Mouse (Mus musculus) MEL (cell line): ENCODE measurements at regions not wholly inside any gene's neighbourhood (a gene's known extent, or its start where the extent isn't known, plus 50 kb on each side); places are given as distances from the start of the nearest gene placed in this dataset.

Experiments
- DNase-seq: peaks from one replicate; pipeline ENCODE4 v3.0.0; 2011; ENCODE audit warnings: low read depth, low spot score
- H3K27ac ChIP-seq: 2 replicates; pipeline ENCODE4 v1.5.1; 2012; ENCODE audit warnings: low read depth, mild to moderate bottlenecking, control low read depth, low read length, moderate library complexity; ENCODE audit not compliant: control insufficient read depth
- H3K27me3 ChIP-seq, 2 experiments: fragments of 150-350 bp in 1 of 2; sonication (generic) in 1 of 2; 2 replicates each; pipeline ENCODE4 v1.6.1; 2012; ENCODE audit warnings: low read length in 2 of 2, mild to moderate bottlenecking in 2 of 2, improper control_type of control experiment in 1 of 2, moderate library complexity in 1 of 2; ENCODE audit not compliant: insufficient read depth in 2 of 2, control insufficient read depth in 1 of 2
- H3K36me3 ChIP-seq, 2 experiments: 2 replicates each; pipeline ENCODE4 v1.6.1; 2012 to 2014; ENCODE audit warnings: low read length in 2 of 2, improper control_type of control experiment in 1 of 2, inconsistent platforms in 1 of 2, mild to moderate bottlenecking in 1 of 2; ENCODE audit not compliant: insufficient read depth in 2 of 2, control insufficient read depth in 1 of 2
- H3K4me1 ChIP-seq, 2 experiments: fragments of 150-350 bp in 1 of 2; sonication (generic) in 1 of 2; 2 replicates each; pipeline ENCODE4 v1.6.1; 2012; ENCODE audit warnings: low read length in 2 of 2, improper control_type of control experiment in 1 of 2, mild to moderate bottlenecking in 1 of 2; ENCODE audit not compliant: insufficient read depth in 2 of 2, control insufficient read depth in 1 of 2
- H3K4me3 ChIP-seq, 2 experiments: fragments of 150-350 bp in 1 of 2; sonication (generic) in 1 of 2; 2 replicates each; pipeline ENCODE4 v1.5.1; 2012; ENCODE audit warnings: low read depth in 2 of 2, low read length in 2 of 2, mild to moderate bottlenecking in 2 of 2, moderate library complexity in 2 of 2, control low read depth in 1 of 2, improper control_type of control experiment in 1 of 2; ENCODE audit not compliant: control insufficient read depth in 1 of 2, insufficient read depth in 1 of 2
- H3K79me2 ChIP-seq: 2 replicates; pipeline ENCODE4 v1.6.1; 2012; ENCODE audit warnings: mild to moderate bottlenecking, low read length, moderate library complexity; ENCODE audit not compliant: control insufficient read depth, poor library complexity, insufficient read depth
- H3K9ac ChIP-seq: 2 replicates; pipeline ENCODE4 v1.6.1; 2012; ENCODE audit warnings: low read depth, mild to moderate bottlenecking, control low read depth, low read length, moderate library complexity; ENCODE audit not compliant: control insufficient read depth, poor library complexity, severe bottlenecking
- H3K9me3 ChIP-seq: fragments of 150-350 bp; sonication (generic); replicated peaks from 2 replicates; pipeline ENCODE4 v1.6.1; 2012; ENCODE audit warnings: mild to moderate bottlenecking, low read length, improper control_type of control experiment, moderate library complexity; ENCODE audit not compliant: insufficient read depth
- BHLHE40 ChIP-seq: IDR thresholded peaks from 2 replicates; pipeline ENCODE4 v1.6.1; 2012; ENCODE audit warnings: low read depth, mild to moderate bottlenecking, inconsistent platforms, low read length, improper control_type of control experiment, borderline replicate concordance
- ELF1 ChIP-seq: IDR thresholded peaks from 2 replicates; pipeline ENCODE4 v1.6.1; 2014; ENCODE audit warnings: low read depth, mild to moderate bottlenecking, inconsistent platforms, low read length, improper control_type of control experiment, moderate library complexity
- EP300 ChIP-seq, 2 experiments: IDR thresholded peaks; 2 replicates each; pipeline ENCODE4 v1.6.1; 2011; ENCODE audit warnings: improper control_type of control experiment in 2 of 2, low read length in 2 of 2, low read depth in 1 of 2, mild to moderate bottlenecking in 1 of 2
- ETS1 ChIP-seq: IDR thresholded peaks from 2 replicates; pipeline ENCODE4 v1.6.1; 2012; ENCODE audit warnings: low read depth, mild to moderate bottlenecking, inconsistent platforms, low read length, improper control_type of control experiment, moderate library complexity
- JUND ChIP-seq: IDR thresholded peaks from 2 replicates; pipeline ENCODE4 v1.6.1; 2011; ENCODE audit warnings: low read depth, mild to moderate bottlenecking, improper control_type of control experiment, low read length
- MAX ChIP-seq: IDR thresholded peaks from 2 replicates; pipeline ENCODE4 v1.6.1; 2011; ENCODE audit warnings: low read length, improper control_type of control experiment
- MAZ ChIP-seq: IDR thresholded peaks from 2 replicates; pipeline ENCODE4 v1.6.1; 2012; ENCODE audit warnings: low read depth, mild to moderate bottlenecking, inconsistent platforms, low read length, improper control_type of control experiment
- MEF2A ChIP-seq: IDR thresholded peaks from 2 replicates; pipeline ENCODE4 v1.6.1; 2014; ENCODE audit warnings: low read depth, mild to moderate bottlenecking, inconsistent platforms, low read length, improper control_type of control experiment; ENCODE audit not compliant: poor library complexity, insufficient replicate concordance, severe bottlenecking; ENCODE audit errors: extremely low read depth
- NELFE ChIP-seq: IDR thresholded peaks from 2 replicates; pipeline ENCODE4 v1.6.1; 2011; ENCODE audit warnings: low read depth, low read length, improper control_type of control experiment
- NRF1 ChIP-seq: IDR thresholded peaks from 2 replicates; pipeline ENCODE4 v1.6.1; 2014; ENCODE audit warnings: low read depth, mild to moderate bottlenecking, inconsistent platforms, low read length, improper control_type of control experiment, moderate library complexity; ENCODE audit not compliant: poor library complexity, insufficient read depth, severe bottlenecking
- POLR2A ChIP-seq, 2 experiments: IDR thresholded peaks; 2 replicates each; pipeline ENCODE4 v1.6.1; 2011 to 2012; ENCODE audit warnings: low read length in 2 of 2, mild to moderate bottlenecking in 2 of 2, control low read depth in 1 of 2, improper control_type of control experiment in 1 of 2, low read depth in 1 of 2, moderate library complexity in 1 of 2; ENCODE audit not compliant: control insufficient read depth in 1 of 2, insufficient read depth in 1 of 2, poor library complexity in 1 of 2
- POLR2AphosphoS2 ChIP-seq: IDR thresholded peaks from 2 replicates; pipeline ENCODE4 v1.6.1; 2011; ENCODE audit warnings: low read length, improper control_type of control experiment
- RAD21 ChIP-seq: IDR thresholded peaks from 2 replicates; pipeline ENCODE4 v1.6.1; 2011; ENCODE audit warnings: mild to moderate bottlenecking, low read depth, low read length, improper control_type of control experiment
- TAL1 ChIP-seq: IDR thresholded peaks from 2 replicates; pipeline ENCODE4 v1.6.1; 2012; ENCODE audit warnings: mild to moderate bottlenecking, inconsistent platforms, low read length, moderate library complexity, mixed read lengths
- TCF12 ChIP-seq: IDR thresholded peaks from 2 replicates; pipeline ENCODE4 v1.6.1; 2014; ENCODE audit warnings: low read depth, mild to moderate bottlenecking, inconsistent platforms, low read length, improper control_type of control experiment, moderate library complexity
- UBTF ChIP-seq: IDR thresholded peaks from 2 replicates; pipeline ENCODE4 v1.6.1; 2012; ENCODE audit warnings: low read depth, mild to moderate bottlenecking, inconsistent platforms, low read length, improper control_type of control experiment, moderate library complexity, borderline replicate concordance; ENCODE audit not compliant: insufficient read depth
- USF2 ChIP-seq, 2 experiments: IDR thresholded peaks; 2 replicates each; pipeline ENCODE4 v1.6.1; 2011 to 2012; ENCODE audit warnings: improper control_type of control experiment in 2 of 2, low read length in 2 of 2, borderline replicate concordance in 1 of 2, inconsistent platforms in 1 of 2, low read depth in 1 of 2, mild to moderate bottlenecking in 1 of 2; ENCODE audit not compliant: insufficient read depth in 1 of 2
- ZKSCAN1 ChIP-seq: IDR thresholded peaks from 2 replicates; pipeline ENCODE4 v1.6.1; 2012; ENCODE audit warnings: low read depth, mild to moderate bottlenecking, inconsistent platforms, low read length, improper control_type of control experiment, moderate library complexity
- ZNF384 ChIP-seq: IDR thresholded peaks from 2 replicates; pipeline ENCODE4 v1.6.1; 2012; ENCODE audit warnings: low read depth, mild to moderate bottlenecking, inconsistent platforms, low read length, improper control_type of control experiment

DNA sequence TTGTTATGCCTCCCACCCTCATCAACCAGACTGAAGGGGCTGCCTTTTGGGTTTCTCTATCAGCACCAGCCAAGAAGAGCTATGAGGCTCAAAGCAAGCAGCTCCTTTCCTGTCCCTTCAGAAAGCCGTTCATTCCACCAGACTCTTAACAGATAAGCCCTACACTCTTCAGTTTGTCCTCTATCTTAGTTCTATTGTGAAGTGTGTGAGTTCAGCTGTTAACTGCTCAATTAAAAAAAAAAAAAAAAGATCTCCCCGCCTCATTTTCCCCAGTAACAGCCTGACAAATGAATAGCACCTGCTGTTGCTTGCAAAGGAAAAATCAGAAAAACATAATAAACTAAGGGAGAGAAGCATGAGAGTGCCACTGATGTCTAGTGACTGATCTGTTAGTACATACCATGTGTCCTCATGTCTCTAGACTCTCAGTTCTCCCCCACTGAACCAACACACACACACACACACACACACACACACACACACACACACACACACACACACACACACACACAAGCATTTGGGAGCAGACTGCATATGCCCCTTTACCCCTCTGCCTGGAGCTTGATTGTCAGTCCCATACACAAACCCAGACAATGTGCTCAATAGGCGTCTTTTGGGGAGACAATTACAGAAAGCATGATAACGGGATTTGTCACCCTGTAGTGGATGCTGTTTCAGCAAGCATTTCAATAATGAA lies 448.4 kb upstream of the Fam92a start:
- Histone ChIP-seq H3K4me3 (no peak overlapping the region), H3K9me3 (no peaks in the 10 kb centered on the region), H3K27me3 (no peaks in the 10 kb centered on the region), H3K79me2 (no peaks in the 10 kb centered on the region), H3K27ac (no peak overlapping the region), H3K4me1 (no peaks in the 10 kb centered on the region), H3K9ac (no peak overlapping the region), H3K36me3 (no peaks in the 10 kb centered on the region)
- no peak for TF ChIP-seq ELF1
- TF ChIP-seq USF2 (IDR thresholded peaks at IDR 0.05; ENCODE audit: borderline replicate concordance in 1 of 2, insufficient read depth in 1 of 2, low read depth in 1 of 2, low read length in 2 of 2), result no peak
- no peak for TF ChIP-seq NELFE
- TF ChIP-seq POLR2AphosphoS2, result no peak
- TF ChIP-seq ZNF384, result no peak
- TF ChIP-seq BHLHE40, result no peak
- no peak for TF ChIP-seq RAD21
- no peak for TF ChIP-seq MEF2A
- TF ChIP-seq MAX, result no peak
- no peak for TF ChIP-seq JUND
- no peak for TF ChIP-seq ETS1
- no peak for TF ChIP-seq POLR2A (IDR thresholded peaks at IDR 0.05; ENCODE audit: control insufficient read depth in 1 of 2, insufficient read depth in 1 of 2, low read depth in 1 of 2, low read length in 2 of 2, poor library complexity in 1 of 2)
- DNase-seq, result no peak

DNA sequence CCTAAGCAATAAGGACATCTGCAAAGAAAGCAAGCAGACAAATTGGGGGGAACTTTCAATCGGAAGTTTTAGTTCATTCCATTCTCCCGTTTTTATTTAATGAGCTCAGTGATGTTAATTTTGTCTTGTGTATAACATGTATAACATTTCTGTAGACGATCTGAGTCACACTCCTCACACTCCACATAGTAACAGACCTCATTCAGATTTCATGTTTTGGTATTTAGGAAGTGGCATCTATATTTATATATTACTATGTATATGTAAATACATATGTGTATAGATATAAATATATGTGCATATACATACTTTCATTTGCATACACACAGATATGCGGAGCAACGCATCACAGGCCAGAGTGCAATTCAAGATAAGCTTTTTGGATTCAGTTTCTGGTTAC lies 444.9 kb upstream of the Fam92a start:
- no peaks in the 10 kb centered on the region for H3K36me3 ChIP-seq
- H3K4me1 ChIP-seq, result no peaks in the 10 kb centered on the region
- no peaks in the 10 kb centered on the region for H3K79me2 ChIP-seq
- no peaks in the 10 kb centered on the region for H3K9me3 ChIP-seq
- DNase-seq, result no peak
- no peak for TF ChIP-seq UBTF
- no peaks in the 10 kb centered on the region for H3K27me3 ChIP-seq
- H3K9ac ChIP-seq, result no peak overlapping the region
- H3K4me3 ChIP-seq, result no peak overlapping the region
- no peak overlapping the region for H3K27ac ChIP-seq

- DNase-seq, result no peak
- Histone ChIP-seq H3K4me1 (no peaks in the 10 kb centered on the region), H3K9ac (no peak overlapping the region)
These were observed 439.7 kb upstream of the Fam92a start for GRCm38 (mm10) chr4:12611511-12611910.

More at GRCm38 (mm10) chr4:12611511-12611910, 439.7 kb upstream of the Fam92a start:
- Histone ChIP-seq H3K36me3 (no peaks in the 10 kb centered on the region), H3K27ac (no peak overlapping the region), H3K79me2 (no peaks in the 10 kb centered on the region), H3K27me3 (no peaks in the 10 kb centered on the region), H3K4me3 (no peak overlapping the region), H3K9me3 (no peaks in the 10 kb centered on the region)
- TF ChIP-seq MAZ (no peak), TCF12 (no peak), TAL1 (no peak), NRF1 (no peak), JUND (no peak), ETS1 (no peak), EP300 (IDR thresholded peaks at IDR 0.05; ENCODE audit: low read depth in 1 of 2, low read length in 2 of 2) (no peak), MAX (no peak), ZKSCAN1 (no peak), MEF2A (no peak)
